Mouse (Mus musculus) intestine, embryonic 15.5 days (tissue): ENCODE data around the gene Msx1. TPM values are rescaled to one million over a fixed set of nuclear protein-coding genes. Genes with fewer than 3 reads are reported as not detected.
A peak's percentile ranks its signal among the peaks of the same experiment; 100 is the strongest.

Source experiments
- ATAC-seq: fragments of 200-750 bp; cut with Nextera tagmentation; 2 replicates; pipeline ENCODE4 v1.8.0; 2017; ENCODE audit warnings: moderate TSS enrichment, moderate library complexity
- H3K27ac ChIP-seq: fragments of 300-500 bp; sonication (generic); 2 replicates; pipeline ENCODE4 v1.5.1; 2015; ENCODE audit warnings: mild to moderate bottlenecking, inconsistent platforms
- H3K27me3 ChIP-seq: fragments of 300-500 bp; sonication (generic); replicated peaks from 2 replicates; pipeline ENCODE4 v1.6.1; 2015; ENCODE audit warnings: inconsistent platforms
- H3K36me3 ChIP-seq: fragments of 300-500 bp; sonication (generic); 2 replicates; pipeline ENCODE4 v1.6.1; 2015; ENCODE audit warnings: inconsistent platforms
- H3K4me1 ChIP-seq: fragments of 300-500 bp; sonication (generic); replicated peaks from 2 replicates; pipeline ENCODE4 v1.6.1; 2015; ENCODE audit warnings: inconsistent platforms
- H3K4me2 ChIP-seq: fragments of 300-500 bp; sonication (generic); replicated peaks from 2 replicates; pipeline ENCODE4 v1.6.1; 2015; ENCODE audit warnings: mild to moderate bottlenecking, inconsistent platforms
- H3K4me3 ChIP-seq: fragments of 300-500 bp; sonication (generic); replicated peaks from 2 replicates; pipeline ENCODE4 v1.5.1; 2015; ENCODE audit warnings: inconsistent platforms
- H3K9ac ChIP-seq: fragments of 300-500 bp; sonication (generic); 2 replicates; pipeline ENCODE4 v1.6.1; 2015; ENCODE audit warnings: inconsistent platforms
- H3K9me3 ChIP-seq: fragments of 300-500 bp; sonication (generic); 2 replicates; pipeline ENCODE4 v1.6.1; 2016; ENCODE audit warnings: inconsistent platforms
- WGBS: fragments of 180-500 bp; shearing (Covaris S2); methylation state at CpG from one replicate; pipeline ENCODE4 v1.1.7; 2015; 5-methylcytosine and 5-hydroxymethylcytosine counted together
- polyA plus RNA-seq: library from polyadenylated mRNA; unstranded; fragments of >200 nt; fragmentation: Nextera tagmentation; extraction: Ambion mirVana; gene quantifications from 2 replicates; pipeline ENCODE4 v1.2.1, GENCODE M21; 2015

Gene Msx1
- polyA plus RNA-seq, 1 experiment from 2014 or later: 3.8 TPM

- peak overlapping the region; percentile 26; the same call in 1 of the 2 replicates for H3K4me2 ChIP-seq
- H3K36me3 ChIP-seq: no peaks in the 10 kb centered on the region
- 0 out of 2 replicates have a peak overlapping the region, but pooled peaks have one; percentile 4 for H3K4me3 ChIP-seq
- no peaks in the 10 kb centered on the region for H3K9me3 ChIP-seq
- H3K9ac ChIP-seq: no peak overlapping the region
- no peak overlapping the region for H3K27ac ChIP-seq
- WGBS: 1% methylated on average over 46 of the region's 46 CpGs
- peaks cover 86% of the 10 kb centered on the region for H3K27me3 ChIP-seq
- ATAC-seq: no peak
- H3K4me1 ChIP-seq: 0 out of 2 replicates have a peak, but pooled peaks cover 4% of the 10 kb centered on the region
These were observed 7.3 kb downstream of the Msx1 start for GRCm38 (mm10) chr5:37816907-37817657.

- Histone ChIP-seq H3K4me3 (no peak overlapping the region), H3K27me3 (peaks cover 74% of the 10 kb centered on the region), H3K27ac (no peak overlapping the region), H3K9ac (no peak overlapping the region), H3K4me2 (no peak overlapping the region), H3K4me1 (no peaks in the 10 kb centered on the region), H3K9me3 (no peaks in the 10 kb centered on the region), H3K36me3 (no peaks in the 10 kb centered on the region)
- 87% methylated on average over 4 of the region's 4 CpGs for WGBS
- ATAC-seq: no peak
These were observed 8.5 kb downstream of the Msx1 start for GRCm38 (mm10) chr5:37815909-37816308.

- H3K4me3 ChIP-seq: no peak overlapping the region
- H3K27ac ChIP-seq: no peak overlapping the region
- peaks cover 59% of the 10 kb centered on the region for H3K27me3 ChIP-seq
- no peaks in the 10 kb centered on the region for H3K36me3 ChIP-seq
- no peak overlapping the region for H3K4me2 ChIP-seq
- no peak overlapping the region for H3K9ac ChIP-seq
- ATAC-seq: no peak
- no peaks in the 10 kb centered on the region for H3K4me1 ChIP-seq
- no peaks in the 10 kb centered on the region for H3K9me3 ChIP-seq
These were observed 10.2 kb downstream of the Msx1 start for GRCm38 (mm10) chr5:37814169-37814568.

GRCm38 (mm10) chr5:37805291-37805690, 19.1 kb downstream of the Msx1 start:
- H3K9ac ChIP-seq: no peak overlapping the region
- no peaks in the 10 kb centered on the region for H3K36me3 ChIP-seq
- WGBS: 90% methylated on average over 6 of the region's 6 CpGs
- H3K4me2 ChIP-seq: no peak overlapping the region
- no peaks in the 10 kb centered on the region for H3K9me3 ChIP-seq
- no peak for ATAC-seq
- H3K27me3 ChIP-seq: no peaks in the 10 kb centered on the region
- H3K4me1 ChIP-seq: no peaks in the 10 kb centered on the region
- H3K4me3 ChIP-seq: no peak overlapping the region
- no peak overlapping the region for H3K27ac ChIP-seq

GRCm38 (mm10) chr5:37804512-37805118, 19.8 kb downstream of the Msx1 start:
- Histone ChIP-seq H3K9ac (no peak overlapping the region), H3K27ac (no peak overlapping the region), H3K4me1 (no peaks in the 10 kb centered on the region), H3K9me3 (no peaks in the 10 kb centered on the region), H3K4me2 (no peak overlapping the region), H3K36me3 (no peaks in the 10 kb centered on the region), H3K4me3 (no peak overlapping the region), H3K27me3 (no peaks in the 10 kb centered on the region; the same call in 1 of the 2 replicates)
- ATAC-seq: no peak
- 72% methylated on average over 8 of the region's 8 CpGs for WGBS

GRCm38 (mm10) chr5:37797251-37797650, 27.1 kb downstream of the Msx1 start:
- no peak for ATAC-seq
- Histone ChIP-seq H3K4me3 (no peak overlapping the region), H3K9ac (no peak overlapping the region), H3K36me3 (no peaks in the 10 kb centered on the region), H3K9me3 (no peaks in the 10 kb centered on the region), H3K27me3 (no peaks in the 10 kb centered on the region; the same call in 1 of the 2 replicates), H3K27ac (no peak overlapping the region), H3K4me1 (no peaks in the 10 kb centered on the region), H3K4me2 (no peak overlapping the region)
- 55% methylated on average over 6 of the region's 6 CpGs for WGBS

GRCm38 (mm10) chr5:37796751-37797150, 27.6 kb downstream of the Msx1 start:
- no peak overlapping the region for H3K9ac ChIP-seq
- H3K27me3 ChIP-seq: peaks cover under 1% of the 10 kb centered on the region; the same call in 1 of the 2 replicates
- no peaks in the 10 kb centered on the region for H3K9me3 ChIP-seq
- H3K4me2 ChIP-seq: no peak overlapping the region
- 79% methylated on average over 5 of the region's 5 CpGs for WGBS
- H3K36me3 ChIP-seq: no peaks in the 10 kb centered on the region
- no peak overlapping the region for H3K27ac ChIP-seq
- H3K4me1 ChIP-seq: no peaks in the 10 kb centered on the region
- no peak overlapping the region for H3K4me3 ChIP-seq
- ATAC-seq: no peak

GRCm38 (mm10) chr5:37795691-37796090, 28.7 kb downstream of the Msx1 start:
- 94% methylated on average over 6 of the region's 6 CpGs for WGBS
- H3K4me1 ChIP-seq: no peaks in the 10 kb centered on the region
- H3K27me3 ChIP-seq: peaks cover 6% of the 10 kb centered on the region; the same call in 1 of the 2 replicates
- no peak overlapping the region for H3K27ac ChIP-seq
- H3K9ac ChIP-seq: no peak overlapping the region
- no peak for ATAC-seq
- H3K4me2 ChIP-seq: no peak overlapping the region
- H3K36me3 ChIP-seq: no peaks in the 10 kb centered on the region
- no peaks in the 10 kb centered on the region for H3K9me3 ChIP-seq
- H3K4me3 ChIP-seq: no peak overlapping the region

- H3K4me3 ChIP-seq: no peak overlapping the region
- H3K4me2 ChIP-seq: no peak overlapping the region
- no peak overlapping the region for H3K9ac ChIP-seq
- no peaks in the 10 kb centered on the region for H3K4me1 ChIP-seq
- H3K27ac ChIP-seq: no peak overlapping the region
- no peaks in the 10 kb centered on the region for H3K9me3 ChIP-seq
- ATAC-seq: no peak
- H3K36me3 ChIP-seq: no peaks in the 10 kb centered on the region
- WGBS: 53% methylated on average over 5 of the region's 5 CpGs
- H3K27me3 ChIP-seq: peaks cover 6% of the 10 kb centered on the region; the same call in 1 of the 2 replicates
These were observed 32.2 kb downstream of the Msx1 start for GRCm38 (mm10) chr5:37792154-37792553.

GRCm38 (mm10) chr5:37784847-37785391, 39.5 kb downstream of the Msx1 start:
- ATAC-seq: no peak
- Histone ChIP-seq H3K36me3 (no peaks in the 10 kb centered on the region), H3K4me3 (no peak overlapping the region), H3K4me2 (no peak overlapping the region), H3K27me3 (no peaks in the 10 kb centered on the region), H3K9ac (no peak overlapping the region), H3K4me1 (no peaks in the 10 kb centered on the region), H3K27ac (no peak overlapping the region), H3K9me3 (no peaks in the 10 kb centered on the region)
- 70% methylated on average over 9 of the region's 9 CpGs for WGBS

GRCm38 (mm10) chr5:37783306-37783705, 41.1 kb downstream of the Msx1 start:
- no peak overlapping the region for H3K4me2 ChIP-seq
- H3K4me3 ChIP-seq: no peak overlapping the region
- H3K27me3 ChIP-seq: no peaks in the 10 kb centered on the region
- H3K4me1 ChIP-seq: no peaks in the 10 kb centered on the region
- H3K36me3 ChIP-seq: no peaks in the 10 kb centered on the region
- ATAC-seq: no peak
- H3K9me3 ChIP-seq: no peaks in the 10 kb centered on the region
- no peak overlapping the region for H3K9ac ChIP-seq
- H3K27ac ChIP-seq: no peak overlapping the region
- 70% methylated on average over 8 of the region's 8 CpGs for WGBS

GRCm38 (mm10) chr5:37775681-37776080, 48.7 kb downstream of the Msx1 start:
- ATAC-seq: no peak
- no peak overlapping the region for H3K4me3 ChIP-seq
- H3K36me3 ChIP-seq: no peaks in the 10 kb centered on the region
- H3K4me2 ChIP-seq: no peak overlapping the region
- no peaks in the 10 kb centered on the region for H3K4me1 ChIP-seq
- H3K27me3 ChIP-seq: no peaks in the 10 kb centered on the region
- 56% methylated on average over 5 of the region's 5 CpGs for WGBS
- H3K9ac ChIP-seq: no peak overlapping the region
- H3K27ac ChIP-seq: no peak overlapping the region
- no peaks in the 10 kb centered on the region for H3K9me3 ChIP-seq
